Mouse (Mus musculus): ENCODE results near the gene Fzd4. TPM values are rescaled to one million over a fixed set of nuclear protein-coding genes. Genes with fewer than 3 reads are reported as not detected.
A peak's percentile ranks its signal among the peaks of the same experiment; 100 is the strongest.

The Fzd4 gene
- polyA plus RNA-seq, 1 experiment, result 20.3 TPM

- DNase-seq (ENCODE audit: low spot score), result no peak
Observed at GRCm38 (mm10) chr7:89401136-89401858, 2.9 kb upstream of the Fzd4 start.

GRCm38 (mm10) chr7:89401936-89402335 lies 2.2 kb upstream of the Fzd4 start:
- no peak for DNase-seq (ENCODE audit: low spot score)

DNA sequence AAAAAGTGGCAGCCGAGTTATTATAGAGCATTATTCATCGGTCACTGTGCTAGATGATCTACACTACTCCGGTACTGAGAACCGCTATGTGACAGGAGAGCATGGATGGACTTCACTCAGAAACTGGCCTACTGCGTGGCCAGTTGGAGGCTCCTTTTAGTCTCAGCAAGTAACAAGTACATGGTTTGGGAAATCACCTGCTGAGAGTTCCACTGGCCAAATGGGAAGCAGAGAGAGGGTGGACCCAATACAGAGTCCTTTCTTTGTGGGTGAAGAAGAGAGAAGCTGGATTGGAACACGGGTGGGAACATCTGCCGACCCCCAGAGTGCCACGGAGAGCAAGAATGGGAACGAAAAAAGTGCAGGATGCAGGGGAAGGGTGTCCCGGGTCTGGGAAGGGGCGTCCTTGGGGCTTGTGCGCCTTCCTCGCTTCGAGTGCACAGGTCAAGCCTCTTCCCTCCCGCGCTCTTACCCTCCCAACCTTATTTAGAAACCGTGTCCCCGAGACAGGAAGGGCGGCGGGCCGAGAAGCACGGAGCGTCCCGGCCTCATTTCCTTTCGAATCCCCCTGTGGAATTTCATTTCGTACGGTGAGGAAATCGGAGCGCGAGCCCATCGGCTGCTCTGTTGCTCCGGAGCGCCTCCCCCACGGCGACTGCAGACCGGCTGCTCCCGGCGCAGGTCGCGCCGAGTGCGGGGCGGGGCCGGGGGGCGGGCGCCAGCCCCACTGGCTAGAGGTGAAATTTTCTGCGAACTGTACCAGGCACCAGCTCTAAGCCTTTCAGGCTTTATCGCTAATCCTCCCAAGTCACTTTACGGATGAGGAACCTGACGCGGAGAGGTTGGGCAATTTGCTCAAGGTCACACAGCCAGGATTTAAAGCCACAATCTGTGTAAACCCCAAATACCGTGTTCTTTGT lies 842 bp upstream of the Fzd4 start:
- peak; percentile 64 for DNase-seq (ENCODE audit: low spot score)

DNA sequence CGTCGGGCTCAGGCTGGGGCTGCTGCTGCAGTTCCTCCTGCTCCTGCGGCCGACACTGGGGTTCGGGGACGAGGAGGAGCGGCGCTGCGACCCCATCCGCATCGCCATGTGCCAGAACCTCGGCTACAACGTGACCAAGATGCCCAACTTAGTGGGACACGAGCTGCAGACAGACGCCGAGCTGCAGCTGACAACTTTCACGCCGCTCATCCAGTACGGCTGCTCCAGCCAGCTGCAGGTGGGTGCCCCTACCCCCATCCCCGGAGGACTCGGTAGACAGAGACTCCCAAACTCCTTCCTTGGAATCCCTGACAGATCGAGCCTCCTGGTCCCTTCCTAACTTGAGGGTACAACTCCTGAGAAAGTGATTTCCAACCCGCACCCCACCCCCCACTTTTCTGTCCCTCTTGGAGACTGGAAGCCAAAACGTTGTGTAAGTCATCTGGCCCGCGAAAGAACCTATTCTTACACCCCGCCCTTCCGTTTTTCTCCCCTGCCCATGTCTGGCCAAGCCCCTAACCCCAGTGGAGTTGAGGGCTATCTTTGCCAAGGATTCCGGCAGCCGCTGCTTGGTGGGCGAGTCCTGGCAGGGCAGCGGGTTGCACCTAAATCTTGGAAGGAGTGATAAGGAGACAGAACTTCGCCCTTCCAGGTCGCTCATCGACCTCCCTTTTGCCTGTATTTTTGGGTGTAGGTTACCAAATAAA lies 732 bp downstream of the Fzd4 start:
- peak; percentile 45 for DNase-seq (ENCODE audit: low spot score)

DNA sequence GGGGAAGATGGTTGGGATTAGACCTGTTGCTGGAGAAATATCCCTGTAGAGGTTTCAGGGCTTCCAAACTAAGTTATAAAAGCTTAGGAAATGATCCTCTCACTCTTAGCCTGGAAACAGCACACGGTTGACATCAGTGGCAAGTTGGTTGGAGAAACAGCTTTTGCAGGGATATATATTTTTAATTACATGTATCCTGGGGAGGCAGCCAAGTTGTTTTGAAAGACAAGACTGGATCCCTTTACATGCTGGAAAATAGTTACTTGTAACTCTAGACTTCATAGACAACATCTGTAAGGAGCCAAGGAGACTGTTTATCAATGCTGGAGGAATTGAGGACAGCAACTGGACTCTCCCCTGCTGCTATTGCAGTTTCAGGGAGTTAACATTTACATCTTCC lies 1.9 kb downstream of the Fzd4 start:
- DNase-seq (ENCODE audit: low spot score), result no peak

DNA sequence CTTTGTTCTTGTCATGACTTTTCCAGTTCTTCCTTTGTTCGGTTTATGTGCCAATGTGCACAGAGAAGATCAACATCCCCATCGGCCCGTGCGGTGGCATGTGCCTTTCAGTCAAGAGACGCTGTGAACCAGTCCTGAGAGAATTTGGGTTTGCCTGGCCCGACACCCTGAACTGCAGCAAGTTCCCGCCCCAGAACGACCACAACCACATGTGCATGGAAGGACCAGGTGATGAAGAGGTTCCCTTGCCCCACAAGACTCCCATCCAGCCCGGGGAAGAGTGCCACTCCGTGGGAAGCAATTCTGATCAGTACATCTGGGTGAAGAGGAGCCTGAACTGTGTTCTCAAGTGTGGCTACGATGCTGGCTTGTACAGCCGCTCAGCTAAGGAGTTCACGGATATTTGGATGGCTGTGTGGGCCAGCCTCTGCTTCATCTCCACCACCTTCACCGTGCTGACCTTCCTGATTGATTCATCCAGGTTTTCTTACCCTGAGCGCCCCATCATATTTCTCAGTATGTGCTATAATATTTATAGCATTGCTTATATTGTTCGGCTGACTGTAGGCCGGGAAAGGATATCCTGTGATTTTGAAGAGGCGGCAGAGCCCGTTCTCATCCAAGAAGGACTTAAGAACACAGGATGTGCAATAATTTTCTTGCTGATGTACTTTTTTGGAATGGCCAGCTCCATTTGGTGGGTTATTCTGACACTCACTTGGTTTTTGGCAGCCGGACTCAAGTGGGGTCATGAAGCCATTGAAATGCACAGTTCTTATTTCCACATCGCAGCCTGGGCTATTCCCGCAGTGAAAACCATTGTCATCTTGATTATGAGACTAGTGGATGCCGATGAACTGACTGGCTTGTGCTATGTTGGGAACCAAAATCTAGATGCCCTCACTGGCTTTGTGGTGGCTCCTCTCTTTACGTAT lies 3.1 kb downstream of the Fzd4 start:
- DNase-seq (ENCODE audit: low spot score), result no peak

GRCm38 (mm10) chr7:89410294-89410693 lies 6.1 kb downstream of the Fzd4 start:
- no peak for DNase-seq (ENCODE audit: low spot score)

GRCm38 (mm10) chr7:89411346-89411745 lies 7.2 kb downstream of the Fzd4 start:
- no peak for DNase-seq (ENCODE audit: low spot score)

GRCm38 (mm10) chr7:89412094-89412493 lies 7.9 kb downstream of the Fzd4 start:
- no peak for DNase-seq (ENCODE audit: low spot score)

DNA sequence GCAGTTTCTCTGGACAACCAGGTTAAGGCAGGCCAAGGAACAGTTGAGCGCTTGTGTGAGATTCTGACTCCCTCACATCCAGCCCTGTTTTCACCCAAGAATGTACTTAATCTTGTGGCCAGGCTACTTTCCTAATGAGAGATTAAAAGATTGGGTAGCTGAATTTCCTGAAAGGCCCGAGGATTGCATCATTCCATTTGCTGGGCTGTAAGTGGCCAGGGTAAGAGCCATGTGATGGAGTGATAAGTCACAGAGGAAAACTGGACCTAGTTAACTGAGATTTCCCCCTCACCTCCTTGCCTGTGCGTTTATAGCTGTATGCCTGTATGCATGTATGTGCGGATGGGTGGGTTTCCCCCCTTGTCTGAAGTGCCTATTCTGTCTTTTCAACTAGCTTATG lies 11.9 kb downstream of the Fzd4 start:
- no peak for DNase-seq (ENCODE audit: low spot score)

GRCm38 (mm10) chr7:89417707-89418106 lies 13.6 kb downstream of the Fzd4 start:
- DNase-seq (ENCODE audit: low spot score), result no peak

- no peak for DNase-seq (ENCODE audit: low spot score)
Observed at GRCm38 (mm10) chr7:89418127-89418653, 14.0 kb downstream of the Fzd4 start.

DNA sequence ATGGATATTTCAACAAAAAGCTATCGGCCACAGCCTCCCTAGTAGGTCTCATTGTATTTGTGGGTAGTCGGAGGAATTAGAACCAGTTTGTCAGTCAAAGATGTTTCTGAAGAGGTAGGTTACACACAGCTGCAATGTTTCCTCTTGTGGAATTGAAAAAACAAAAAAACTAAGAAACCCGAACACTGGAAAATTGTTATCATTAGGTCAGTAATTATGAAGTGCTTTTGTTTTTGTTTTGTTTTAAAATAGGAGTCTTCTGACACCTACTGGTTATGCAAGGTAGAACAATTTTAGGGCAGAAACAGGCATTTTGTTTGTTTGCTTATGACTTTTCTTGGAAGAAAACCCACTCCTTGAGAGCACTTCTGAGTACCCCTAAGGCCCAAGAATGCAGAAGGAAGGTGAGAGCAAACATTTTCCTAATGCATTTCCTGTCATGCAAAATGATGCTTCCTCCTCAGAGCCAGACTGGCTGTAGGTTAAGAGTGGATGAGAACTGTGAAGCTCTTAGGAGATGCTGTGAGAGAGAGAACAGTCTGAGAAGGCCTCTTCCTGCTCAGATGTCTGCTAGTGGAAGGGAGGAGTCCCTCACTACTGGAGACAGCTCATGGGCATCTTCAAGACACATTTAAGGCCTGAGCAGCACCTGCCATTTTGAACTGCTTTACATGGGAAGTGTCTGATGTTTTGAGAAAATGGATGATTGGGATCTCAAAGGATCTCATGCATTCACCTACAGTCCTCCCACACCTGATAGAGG lies 14.9 kb downstream of the Fzd4 start:
- no peak for DNase-seq (ENCODE audit: low spot score)

- no peak for DNase-seq (ENCODE audit: low spot score)
Observed at GRCm38 (mm10) chr7:89421294-89421693, 17.1 kb downstream of the Fzd4 start.

GRCm38 (mm10) chr7:89422650-89423049 lies 18.5 kb downstream of the Fzd4 start:
- DNase-seq (ENCODE audit: low spot score), result no peak

DNA sequence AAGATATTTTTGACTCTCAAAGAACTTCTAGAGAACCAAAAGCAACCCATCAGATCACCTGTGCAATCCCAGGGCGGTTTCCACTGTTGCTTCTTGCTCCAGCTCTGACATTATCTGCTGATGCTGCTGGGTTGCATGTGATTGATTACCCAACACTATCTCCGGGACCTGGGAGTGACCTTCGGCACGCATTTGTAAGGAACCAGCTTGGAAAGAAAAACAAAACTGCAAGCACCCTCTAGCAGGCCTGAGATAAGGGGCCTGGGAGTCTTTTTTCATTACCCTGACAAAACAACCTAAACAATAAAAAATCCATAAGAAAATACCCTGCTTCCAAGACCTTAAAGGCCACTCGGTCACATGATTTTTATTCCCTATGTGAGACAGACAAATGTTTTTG lies 19.0 kb downstream of the Fzd4 start:
- DNase-seq (ENCODE audit: low spot score), result no peak

DNA sequence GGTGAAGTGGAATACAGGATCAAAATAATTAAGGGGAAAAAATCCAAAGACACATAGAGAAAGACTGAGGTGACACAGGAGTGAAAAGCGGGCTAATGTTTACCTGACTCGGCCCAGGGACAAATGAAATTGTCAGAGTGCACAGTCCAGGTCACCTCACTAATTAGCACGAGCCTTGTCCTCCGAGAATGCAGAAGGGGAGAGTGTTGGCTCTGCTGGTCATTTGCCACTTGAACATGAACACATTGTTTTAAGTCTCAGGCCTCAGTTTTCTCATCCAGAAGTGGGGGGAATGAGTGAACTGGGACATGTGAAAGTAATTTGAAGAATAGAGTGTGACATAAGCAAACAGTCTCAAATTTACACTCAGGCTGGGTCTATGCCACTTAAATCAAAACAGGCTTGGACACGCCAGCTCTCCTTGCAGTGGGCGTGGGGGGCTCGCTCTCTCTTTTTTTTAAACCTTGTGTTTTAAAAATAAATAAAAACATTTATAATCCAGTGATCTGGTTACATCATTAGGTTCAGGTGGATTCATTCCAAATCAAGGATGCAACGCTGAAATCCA lies 19.6 kb downstream of the Fzd4 start:
- DNase-seq (ENCODE audit: low spot score), result no peak

- no peak for DNase-seq (ENCODE audit: low spot score)
Observed at GRCm38 (mm10) chr7:89424659-89425058, 20.5 kb downstream of the Fzd4 start.

GRCm38 (mm10) chr7:89425803-89426725 lies 21.9 kb downstream of the Fzd4 start:
- no peak for DNase-seq (ENCODE audit: low spot score)

Data from urinary bladder, adult 2 months (tissue).